Mouse (Mus musculus) layer of hippocampus, postnatal 10 days (tissue): ENCODE measurements around the gene Ano6. TPM values are rescaled to one million over a fixed set of nuclear protein-coding genes. Genes with fewer than 3 reads are reported as not detected.

Source experiments
- DNase-seq, 2 experiments: peaks; one replicate each; pipeline ENCODE4 v3.0.0; 2021; ENCODE audit warnings: low spot score in 2 of 2
- total RNA-seq, 2 experiments: library from RNA; stranded (reverse); gene quantifications; 2 replicates each; pipeline ENCODE4 v1.2.3; 2021

Ano6 gene
- total RNA-seq, 2 experiments from 2014 or later: 26.7 to 27.7 TPM

- DNase-seq: no peak
Observed at GRCm38 (mm10) chr15:95970176-95970575, 179.5 kb downstream of the Ano6 start.

DNA sequence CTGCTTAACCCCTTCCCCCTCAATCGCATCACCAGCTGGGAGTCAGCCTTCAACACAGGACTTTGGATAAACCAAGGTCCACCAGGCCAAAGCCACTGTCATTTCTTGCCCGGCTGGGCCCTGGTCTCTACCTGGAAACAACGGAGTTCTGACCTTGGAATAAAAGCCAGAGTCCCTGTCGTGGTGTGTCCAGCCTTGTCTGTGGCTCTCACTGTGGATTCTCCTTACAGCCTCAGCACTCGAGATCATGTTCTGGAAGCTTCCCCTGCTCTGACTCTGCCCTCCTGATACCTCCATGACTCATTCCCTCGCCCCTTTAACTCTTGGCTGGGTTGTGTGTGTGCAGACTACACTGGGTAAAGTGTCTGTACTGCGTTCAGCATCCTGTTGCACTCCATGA is 180.0 kb downstream of the Ano6 start:
- DNase-seq: no peak

GRCm38 (mm10) chr15:95971302-95971701 is 180.7 kb downstream of the Ano6 start:
- DNase-seq: no peak

GRCm38 (mm10) chr15:95972156-95972555 is 181.5 kb downstream of the Ano6 start:
- no peak for DNase-seq

DNA sequence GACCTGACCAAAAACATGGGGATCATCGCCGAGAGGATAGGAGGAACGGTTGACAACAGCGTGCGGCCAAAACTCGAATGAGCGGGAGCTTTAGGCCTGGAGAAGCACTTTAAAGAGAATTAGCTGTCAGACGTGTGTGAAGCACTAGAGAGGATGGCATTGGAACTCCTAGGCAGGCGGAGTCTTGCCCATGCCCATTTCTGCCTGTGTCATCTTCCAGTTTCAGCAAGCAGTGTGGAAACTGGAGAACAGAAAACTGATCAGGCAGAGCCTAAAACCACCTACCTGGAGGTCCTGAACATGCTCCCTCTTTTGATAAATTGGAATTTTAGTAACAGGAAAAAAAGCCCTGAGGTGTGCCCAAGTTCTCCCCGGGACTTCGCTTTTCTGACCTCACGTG is 182.0 kb downstream of the Ano6 start:
- no peak for DNase-seq

GRCm38 (mm10) chr15:95974021-95974597 is 183.5 kb downstream of the Ano6 start:
- DNase-seq: no peak

DNA sequence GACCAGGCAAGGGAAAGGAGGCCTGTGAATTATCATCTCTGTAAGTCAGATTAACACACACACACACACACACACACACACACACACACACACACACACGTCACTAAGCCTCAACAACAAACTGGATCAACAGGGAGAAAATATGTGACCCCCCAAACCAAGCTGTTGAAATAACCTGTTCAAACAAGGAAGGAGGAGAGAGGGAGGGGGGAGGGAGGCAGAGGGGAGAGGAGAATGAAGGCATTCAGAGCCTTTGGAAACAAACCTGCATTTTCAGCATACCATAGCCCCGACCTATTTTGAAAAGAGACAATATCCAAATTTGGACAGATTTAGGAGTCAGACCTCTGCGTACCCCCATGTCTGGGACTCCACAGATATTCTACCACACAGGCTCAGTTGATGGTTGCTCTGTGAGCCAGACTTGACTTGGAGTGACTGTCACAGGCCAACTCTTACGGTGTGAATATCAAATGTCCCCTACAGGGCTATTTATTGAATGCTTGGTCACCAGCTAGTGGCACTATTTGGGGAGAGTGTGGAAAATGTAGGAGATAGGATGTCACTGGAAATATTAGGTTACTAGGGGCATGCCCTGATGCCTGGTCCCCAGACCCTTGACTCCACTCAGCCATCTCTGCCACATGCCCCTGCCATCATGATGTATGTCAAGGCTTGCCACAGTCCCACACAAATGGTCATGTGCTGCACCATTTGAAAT is 185.7 kb downstream of the Ano6 start:
- no peak for DNase-seq

DNA sequence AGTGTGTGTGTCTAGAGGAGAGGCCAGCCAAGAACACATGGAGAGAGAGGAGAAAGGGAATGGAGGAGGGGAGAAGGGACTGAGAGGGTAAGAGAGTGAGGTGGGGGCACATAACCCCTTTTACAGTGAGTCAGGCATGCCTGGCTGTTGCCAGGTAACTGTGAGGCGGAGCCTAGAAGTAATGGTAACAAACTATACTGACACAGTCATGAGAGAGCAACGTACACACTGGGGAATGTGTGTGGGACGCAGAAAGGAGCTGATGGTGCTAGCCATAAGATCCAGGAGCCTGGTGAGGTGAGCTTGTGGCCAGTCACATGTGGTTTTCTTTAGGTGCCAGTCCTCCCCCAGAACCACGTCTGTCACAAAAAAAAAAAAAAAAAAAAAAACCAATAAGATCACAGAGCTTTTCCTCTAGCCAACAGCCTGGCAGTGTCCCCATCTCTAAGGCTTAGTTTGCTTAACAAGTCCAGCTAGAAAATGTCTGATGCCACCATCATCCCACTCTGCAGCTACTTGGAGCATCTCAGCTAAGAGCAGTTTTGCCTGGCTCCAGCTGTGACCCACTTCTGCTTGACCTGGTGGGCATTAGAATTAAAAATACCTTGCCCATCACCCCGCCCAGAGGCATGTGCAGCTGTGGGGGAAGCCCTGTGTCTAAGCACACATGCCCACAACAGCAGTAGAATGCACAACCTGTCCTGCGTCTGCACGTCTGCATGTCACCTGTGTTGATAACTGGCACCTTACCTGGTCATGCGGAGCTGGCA is 186.7 kb downstream of the Ano6 start:
- no peak for DNase-seq

- no peak for DNase-seq
Observed at GRCm38 (mm10) chr15:95977939-95978252, 187.3 kb downstream of the Ano6 start.

GRCm38 (mm10) chr15:95980641-95981040 is 190.0 kb downstream of the Ano6 start:
- DNase-seq: no peak

DNA sequence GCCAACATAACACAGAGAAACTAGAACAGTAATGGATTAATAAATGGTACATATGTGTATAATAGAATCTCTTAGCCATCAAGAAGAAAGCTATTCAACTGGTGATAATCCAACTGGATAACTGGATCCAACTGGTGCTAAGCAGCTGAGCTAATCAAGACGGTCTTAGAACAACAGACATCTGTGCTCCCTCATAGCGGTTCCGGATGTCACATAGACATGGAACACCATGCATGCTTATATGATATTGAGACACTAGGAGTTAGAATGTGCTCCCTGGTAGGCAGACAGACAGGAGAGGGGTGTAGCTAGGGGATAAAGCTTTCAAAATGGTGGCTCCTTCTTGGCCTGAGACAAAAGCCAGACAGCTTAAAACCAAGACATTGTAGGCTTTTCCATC is 197.3 kb downstream of the Ano6 start:
- DNase-seq: no peak

GRCm38 (mm10) chr15:95989496-95990124 is 199.0 kb downstream of the Ano6 start:
- DNase-seq: no peak

DNA sequence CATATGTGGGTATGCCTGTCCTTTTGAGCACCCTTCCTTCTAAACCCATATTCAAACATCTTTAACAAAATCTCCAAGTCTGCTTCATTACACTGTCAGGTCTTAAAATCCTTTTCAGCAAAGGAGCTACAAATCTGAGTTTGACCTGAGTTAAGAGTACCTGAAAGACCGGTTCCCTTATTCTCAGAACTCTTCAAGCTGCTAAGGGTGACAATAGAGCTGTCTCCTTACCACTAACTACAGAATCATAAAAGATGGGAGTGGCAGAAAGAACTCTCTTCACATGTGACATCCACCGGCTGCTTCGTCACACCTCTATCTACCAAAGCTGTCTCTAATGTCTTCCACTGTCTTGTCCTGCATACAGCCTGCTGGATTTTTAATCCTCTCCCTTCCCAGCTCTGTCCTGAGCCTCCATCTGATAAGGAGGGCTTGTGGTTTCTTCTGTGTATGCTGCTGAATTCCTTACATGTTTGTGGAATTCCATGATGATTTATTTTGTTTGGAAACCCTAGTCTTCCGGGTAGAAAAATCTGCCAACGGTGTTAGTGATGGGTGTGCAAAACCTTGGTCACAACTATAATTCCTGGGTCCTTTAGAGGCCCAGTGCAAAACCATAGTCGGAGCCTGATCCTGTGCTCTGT is 212.4 kb downstream of the Ano6 start:
- DNase-seq: no peak

- no peak for DNase-seq
Observed at GRCm38 (mm10) chr15:96011640-96012390, 221.2 kb downstream of the Ano6 start.

DNA sequence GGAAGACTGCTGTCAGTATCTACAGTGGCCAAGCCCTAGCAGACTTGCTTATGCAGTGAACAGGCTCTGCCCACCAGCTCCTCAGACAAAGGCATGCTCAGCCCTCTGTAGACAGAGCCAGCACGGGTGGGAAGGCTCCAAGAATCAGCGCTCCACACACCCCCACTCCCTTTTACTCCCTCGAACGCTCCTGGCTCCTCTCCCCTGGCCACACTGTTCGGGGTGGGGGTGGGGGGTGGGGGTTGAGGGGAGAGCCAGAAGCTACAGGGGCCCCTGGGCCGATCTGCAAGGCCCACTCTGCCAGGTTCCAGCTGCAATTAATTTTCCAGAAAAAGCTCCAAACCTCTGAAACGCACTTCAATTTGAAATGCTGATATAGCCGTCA is 221.7 kb downstream of the Ano6 start:
- DNase-seq: peak in 1 of 2 experiments; percentile 34

GRCm38 (mm10) chr15:96014501-96014900 is 223.9 kb downstream of the Ano6 start:
- DNase-seq: no peak

- no peak for DNase-seq
Observed at GRCm38 (mm10) chr15:96020465-96020864, 229.8 kb downstream of the Ano6 start.

- peak; percentile 8 to 23 for DNase-seq
Observed at GRCm38 (mm10) chr15:96021506-96021905, 230.9 kb downstream of the Ano6 start.
